In the genomic region with DNA sequence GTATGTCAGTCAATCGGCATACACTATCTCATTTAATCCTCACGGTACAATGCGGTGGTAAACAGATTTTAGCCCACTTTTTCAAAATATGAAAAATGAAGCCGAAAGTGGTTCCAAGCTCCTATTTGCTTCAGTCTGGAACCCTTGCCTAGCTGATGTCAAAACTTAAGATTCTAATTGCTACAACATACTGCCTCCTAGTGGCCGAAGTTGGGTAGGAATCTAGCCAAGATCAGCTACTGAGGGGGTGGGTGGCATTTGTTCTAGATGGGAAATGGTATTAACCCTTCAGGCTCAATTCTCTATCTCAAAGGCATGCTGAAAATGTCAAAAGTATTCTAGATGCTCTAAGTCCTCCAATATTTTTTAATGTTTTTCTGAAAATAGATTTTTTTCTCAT, we compare ENCODE assay signal across 9 mouse cellular contexts.
A peak's percentile ranks its signal among the peaks of the same experiment; 100 is the strongest.
DNase-seq lines count a peak whose midpoint lies in the region; ATAC-seq and TF ChIP-seq lines count a peak whose summit lies in the region.
"Had no signal": no experiment of that assay in that cellular context is flagged by ENCODE, and none has a peak within 500 bp of the region (broad histone marks: within the 10 kb centered on the region; RNA-seq: fewer than 3 reads in every experiment).

No protein-coding gene starts in this region.

- WGBS in liver, embryonic 14.5 days (ENCODE audit: insufficient replicate concordance) = 50% methylated on average over 5 of the region's 5 CpGs
- WGBS in liver, embryonic 12.5 days (ENCODE audit: insufficient replicate concordance) = 53% methylated on average over 5 of the region's 5 CpGs
- WGBS in lung, postnatal 0 days = 57% methylated on average over 5 of the region's 5 CpGs

- intact Hi-C loops in gastrocnemius, postnatal 36 days (cut with DNase I) = no loop called here

- H3K4me1 ChIP-seq in liver, embryonic 14.5 days (replicated peaks; ENCODE audit: control insufficient read depth in 2 of 2, insufficient read depth in 2 of 2, low read length in 1 of 2) = no peaks in the 10 kb centered on the region
- H3K4me1 ChIP-seq in liver, embryonic 12.5 days = no peaks in the 10 kb centered on the region
- H3K4me1 ChIP-seq in lung, postnatal 0 days (ENCODE audit: insufficient read depth, low read depth, low read length) = no peaks in the 10 kb centered on the region

- no peak overlapping the region for H3K4me3 ChIP-seq in liver, embryonic 14.5 days (ENCODE audit: insufficient read depth in 1 of 2, low read depth in 2 of 2, low read length in 2 of 2)
- no peak overlapping the region for H3K4me3 ChIP-seq in liver, embryonic 12.5 days
- no peak overlapping the region for H3K4me3 ChIP-seq in lung, postnatal 0 days (ENCODE audit: low read depth, low read length)
- H3K4me3 ChIP-seq: limb, embryonic 12.5 days had no signal

- ATAC-seq in cerebellum, adult (ENCODE audit: insufficient number of reproducible peaks, low FRiP score, low TSS enrichment) = no peak
- no peak for ATAC-seq in liver, embryonic 14.5 days (ENCODE audit: insufficient read depth)
- no peak for ATAC-seq in liver, embryonic 12.5 days
- ATAC-seq in lung, postnatal 0 days = no peak

- no peak overlapping the region for H3K4me2 ChIP-seq in liver, embryonic 14.5 days (ENCODE audit: low read depth)
- no peak overlapping the region for H3K4me2 ChIP-seq in liver, embryonic 12.5 days
- no peak overlapping the region for H3K4me2 ChIP-seq in lung, postnatal 0 days (replicated peaks; ENCODE audit: low read depth, low read length)
- H3K4me2 ChIP-seq: limb, embryonic 12.5 days had no signal

- no peak for TF ChIP-seq EP300 in liver, embryonic 14.5 days (IDR thresholded peaks at IDR 0.05; ENCODE audit: low read depth)
- no peak for TF ChIP-seq EP300 in lung, postnatal 0 days (IDR thresholded peaks at IDR 0.05)

- no peaks in the 10 kb centered on the region for H3K36me3 ChIP-seq in liver, embryonic 14.5 days (replicated peaks; ENCODE audit: control insufficient read depth, insufficient read depth, low read depth)
- H3K36me3 ChIP-seq in liver, embryonic 12.5 days = no peaks in the 10 kb centered on the region
- no peaks in the 10 kb centered on the region for H3K36me3 ChIP-seq in lung, postnatal 0 days (ENCODE audit: insufficient read depth, low read length)
- H3K36me3 ChIP-seq: limb, embryonic 12.5 days had no signal

- H3K9ac ChIP-seq in liver, embryonic 14.5 days (replicated peaks) = no peak overlapping the region
- no peak overlapping the region for H3K9ac ChIP-seq in liver, embryonic 12.5 days
- no peak overlapping the region for H3K9ac ChIP-seq in lung, postnatal 0 days (replicated peaks; ENCODE audit: low read depth)
- H3K9ac ChIP-seq: limb, embryonic 12.5 days had no signal

- no peaks in the 10 kb centered on the region for H3K9me3 ChIP-seq in liver, embryonic 14.5 days (ENCODE audit: control insufficient read depth, low read length)
- no peaks in the 10 kb centered on the region for H3K9me3 ChIP-seq in liver, embryonic 12.5 days (replicated peaks)
- no peaks in the 10 kb centered on the region for H3K9me3 ChIP-seq in lung, postnatal 0 days (ENCODE audit: low read length)
- H3K9me3 ChIP-seq: limb, embryonic 12.5 days had no signal

- peak; percentile 36; the same call in 1 of the 2 replicates for TF ChIP-seq CTCF in liver, embryonic 14.5 days (IDR thresholded peaks at IDR 0.05; ENCODE audit: low read depth)
- TF ChIP-seq CTCF in lung, postnatal 0 days (IDR thresholded peaks at IDR 0.05) = peak; percentile 77

- DNase-seq in cerebellum, postnatal 10 days = peak; percentile 61 to 74
- no peak for DNase-seq in liver, embryonic 14.5 days (ENCODE audit: low read depth in 3 of 3, low spot score in 3 of 3)
- DNase-seq in embryo, embryonic 10 days (ENCODE audit: low spot score) = peak; percentile 80
- DNase-seq in lung, postnatal 0 days (ENCODE audit: low spot score) = peak; percentile 36
- no peak for DNase-seq in T-cell, adult 2 months (ENCODE audit: low spot score)
- DNase-seq in gastrocnemius, postnatal 36 days = no peak

- no peaks in the 10 kb centered on the region for H3K27me3 ChIP-seq in liver, embryonic 14.5 days (ENCODE audit: control insufficient read depth, insufficient read depth, low read length)
- H3K27me3 ChIP-seq in liver, embryonic 12.5 days (replicated peaks) = no peaks in the 10 kb centered on the region
- no peaks in the 10 kb centered on the region for H3K27me3 ChIP-seq in lung, postnatal 0 days (replicated peaks; ENCODE audit: insufficient read depth, low read length)
- H3K27me3 ChIP-seq: limb, embryonic 12.5 days had no signal

- H3K27ac ChIP-seq in liver, embryonic 14.5 days = no peak overlapping the region
- no peak overlapping the region for H3K27ac ChIP-seq in liver, embryonic 12.5 days
- no peak overlapping the region for H3K27ac ChIP-seq in lung, postnatal 0 days (ENCODE audit: low read length)
- H3K27ac ChIP-seq: limb, embryonic 12.5 days had no signal

Comparison
In these comparisons a context has a peak if more than half of its experiments do, and no peak if none do; other contexts are left out.
1. DNase-seq: peak in cerebellum, postnatal 10 days (2 of 2), embryo, embryonic 10 days (single experiment) and lung, postnatal 0 days (single experiment); none in liver, embryonic 14.5 days (0 of 3), T-cell, adult 2 months (single experiment) and gastrocnemius, postnatal 36 days (0 of 2).